Mouse (Mus musculus) heart, postnatal 14 days (tissue): ENCODE results near the gene Caln1. TPM values are rescaled to one million over a fixed set of nuclear protein-coding genes. Genes with fewer than 3 reads are reported as not detected.
A peak's percentile ranks its signal among the peaks of the same experiment; 100 is the strongest.

Source experiments
- DNase-seq, 2 experiments: peaks; one replicate each; pipeline ENCODE4 v3.0.0; 2021 to 2022
- intact Hi-C: fragments of 180-260 bp; cut with DNase I; formaldehyde crosslinking; loops from one replicate; pipeline ENCODE4 v1.15.1; 2025
- total RNA-seq, 2 experiments: library from RNA; stranded (reverse); gene quantifications; 2 replicates each; pipeline ENCODE4 v1.2.3; 2021

Gene Caln1
- total RNA-seq, 2 experiments from 2014 or later = not detected

DNA sequence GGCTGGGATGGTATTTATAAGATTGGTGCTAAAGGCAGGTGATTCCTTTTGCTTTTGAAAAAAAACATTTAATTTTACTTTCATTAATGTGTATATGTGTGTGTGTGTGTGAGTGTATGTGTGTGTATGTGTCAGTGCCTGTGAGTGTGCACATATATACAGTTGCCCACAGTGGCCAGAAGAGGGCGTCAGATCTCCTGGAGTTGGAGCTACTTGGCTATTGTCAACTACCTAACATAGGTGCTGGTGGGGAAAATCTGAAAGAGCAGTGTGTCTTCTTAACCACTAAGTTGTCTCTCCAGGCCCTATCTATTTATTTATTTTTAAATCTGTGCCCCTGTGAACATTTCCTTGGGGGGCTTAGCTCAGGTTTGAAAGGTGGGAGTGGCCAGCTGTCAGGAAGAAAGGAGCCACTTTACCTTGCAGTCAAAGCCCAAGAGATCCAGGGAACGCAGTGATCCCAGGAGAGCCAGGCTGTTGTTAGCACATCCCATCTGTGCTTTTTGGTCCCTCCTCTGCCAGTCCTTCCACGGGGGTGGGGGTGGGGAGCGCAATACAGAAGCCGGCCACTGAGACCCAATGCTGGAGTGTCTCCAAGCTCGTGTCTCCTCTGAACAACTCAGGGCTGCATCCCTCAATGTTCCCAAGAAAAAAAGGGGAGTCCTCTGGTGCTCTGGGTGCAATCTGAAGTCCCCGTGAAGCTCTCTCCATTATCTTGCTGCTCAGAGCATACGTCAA is 24.5 kb downstream of the Caln1 start:
- no peak for DNase-seq
- intact Hi-C loops = no loop called here

DNA sequence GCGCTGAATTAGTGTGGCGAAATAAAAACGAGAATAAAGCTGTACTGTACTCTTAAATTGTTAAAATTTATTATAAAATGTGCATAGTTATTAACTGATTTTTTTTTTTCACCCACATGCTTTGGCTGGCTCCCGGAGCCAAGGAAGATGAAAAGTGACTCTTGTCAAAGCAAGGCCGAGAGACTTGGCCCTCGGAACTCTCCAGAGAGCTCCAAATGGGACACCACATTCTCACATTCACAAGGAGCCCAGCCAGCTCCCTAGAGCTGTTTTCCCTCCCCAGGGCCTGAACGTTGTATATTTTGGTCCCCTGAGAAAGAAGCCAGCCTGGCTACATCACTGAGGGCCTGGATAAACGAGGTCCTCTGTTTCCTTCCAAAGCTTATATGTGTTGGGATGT is 25.1 kb downstream of the Caln1 start:
- intact Hi-C loops = no loop called here
- DNase-seq = no peak

DNA sequence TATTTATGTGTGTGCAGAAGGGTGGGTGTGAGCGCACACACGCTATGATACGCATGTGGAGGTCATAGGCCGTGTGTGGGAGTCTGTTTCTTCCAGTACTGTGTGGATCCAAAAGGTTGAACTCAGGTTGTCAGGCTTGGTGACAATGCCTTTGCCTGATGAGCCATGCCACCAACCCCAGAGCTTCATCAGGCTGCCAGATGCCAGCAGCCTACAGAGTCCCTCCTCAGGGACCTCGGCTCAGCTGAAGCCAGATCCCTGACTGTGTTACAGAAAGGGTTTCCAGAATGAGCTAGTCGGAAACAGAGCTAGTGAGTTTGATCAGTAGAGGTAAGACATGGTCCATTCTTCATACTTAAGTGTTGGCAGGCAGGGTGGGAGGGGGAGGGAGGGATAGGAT is 25.9 kb downstream of the Caln1 start:
- intact Hi-C loops = no loop called here
- DNase-seq = no peak

DNA sequence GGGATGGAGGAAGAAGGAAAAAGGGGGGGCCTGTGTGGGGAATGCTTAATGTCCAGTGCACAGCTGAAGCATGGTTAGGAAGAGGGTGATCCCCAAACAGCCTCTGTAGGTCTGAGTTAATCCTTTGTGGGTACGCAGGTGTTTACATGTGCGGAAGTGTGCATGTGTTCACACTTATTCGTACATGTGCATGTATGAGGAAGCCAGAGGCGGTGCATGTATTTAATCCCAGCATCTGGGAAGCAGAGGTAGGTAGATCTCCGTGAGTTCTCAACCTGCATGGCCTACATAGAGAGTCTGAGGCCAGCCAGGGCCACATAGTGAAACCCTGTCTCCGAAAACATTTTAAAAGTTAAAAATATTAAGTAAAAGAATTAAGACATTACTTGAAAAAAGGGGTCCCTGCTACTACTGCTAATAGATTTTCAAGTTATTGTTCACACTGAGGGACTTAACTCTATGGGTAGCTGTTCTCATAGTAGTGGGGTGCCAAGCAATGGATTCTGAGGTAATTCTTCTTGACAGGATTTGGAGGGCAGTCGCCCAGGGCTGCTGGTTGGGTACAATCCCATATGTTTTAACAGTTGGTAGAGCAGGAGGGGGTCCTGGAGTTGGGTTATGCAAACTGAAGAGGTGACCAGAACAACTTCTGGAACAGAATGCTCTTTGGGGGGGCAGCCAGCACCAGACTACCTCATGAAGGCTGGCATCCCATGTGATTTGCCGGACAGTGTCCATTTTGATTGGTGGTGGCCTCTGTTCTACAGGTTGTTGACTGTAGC is 31.1 kb downstream of the Caln1 start:
- no peak for DNase-seq
- intact Hi-C loops = no loop called here

DNA sequence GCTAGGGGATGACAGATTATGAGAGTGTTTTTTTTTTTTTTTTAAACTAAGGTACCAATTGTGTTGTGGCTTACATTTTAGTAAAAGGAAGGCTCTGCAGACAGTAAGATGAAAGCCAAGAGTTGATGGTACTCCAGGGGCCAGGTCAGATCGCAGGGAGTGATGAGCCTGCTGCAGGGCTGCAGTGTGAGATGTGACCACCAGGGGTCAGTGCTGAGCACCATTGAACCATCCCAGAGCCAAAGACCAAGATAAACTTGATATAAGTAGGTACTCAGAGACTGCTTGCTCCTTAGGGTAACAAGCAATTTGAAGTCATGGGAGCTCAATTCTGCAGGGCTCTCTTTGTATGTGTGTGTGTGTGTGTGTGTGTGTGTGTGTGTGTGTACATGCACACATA is 35.9 kb downstream of the Caln1 start:
- DNase-seq = peak; percentile 18 to 42
- intact Hi-C loops = loop anchor here (1.0 kb wide), 1 partner anchor 448 kb away; no protein-coding TSS in a partner anchor

DNA sequence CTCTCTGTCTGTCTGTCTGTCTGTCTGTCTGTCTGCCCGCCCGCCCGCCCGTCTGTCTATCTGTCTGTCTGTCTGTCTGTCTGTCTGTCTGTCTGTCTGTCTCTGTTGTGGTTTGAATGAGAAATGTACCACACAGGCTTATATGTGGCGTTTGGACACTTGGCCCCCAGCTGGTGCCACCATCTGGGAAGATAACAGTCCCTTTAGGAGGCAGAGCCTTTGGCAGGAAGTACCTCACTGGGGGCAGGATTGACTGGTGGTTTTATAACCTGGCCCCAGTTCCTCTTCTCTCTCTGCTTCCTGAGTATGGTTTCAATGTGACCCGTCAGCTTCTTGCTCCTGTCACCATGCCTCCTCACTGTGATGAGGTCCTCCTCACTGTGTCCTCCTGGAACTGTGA is 40.5 kb downstream of the Caln1 start:
- DNase-seq = no peak
- intact Hi-C loops = no loop called here

DNA sequence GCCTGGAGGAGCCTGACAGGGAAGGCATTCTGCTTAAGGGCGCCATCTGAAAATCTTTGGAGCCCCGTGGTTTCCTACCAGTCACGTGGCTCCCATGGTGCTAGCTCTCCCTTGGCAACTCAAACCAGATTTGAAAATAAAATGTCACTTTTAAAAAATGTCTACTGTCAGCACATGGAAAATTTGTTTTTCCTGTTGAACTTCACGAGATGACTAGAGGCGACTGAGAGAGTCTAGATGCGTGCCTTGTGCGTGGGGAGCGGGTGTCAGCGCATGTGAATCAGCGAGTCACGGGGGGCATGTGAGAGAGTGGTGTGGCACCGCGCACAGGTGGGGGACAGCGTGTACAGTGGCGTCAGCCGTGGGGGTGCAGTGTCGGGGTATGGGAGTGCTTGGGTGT is 42.3 kb downstream of the Caln1 start:
- DNase-seq = no peak
- intact Hi-C loops = no loop called here

DNA sequence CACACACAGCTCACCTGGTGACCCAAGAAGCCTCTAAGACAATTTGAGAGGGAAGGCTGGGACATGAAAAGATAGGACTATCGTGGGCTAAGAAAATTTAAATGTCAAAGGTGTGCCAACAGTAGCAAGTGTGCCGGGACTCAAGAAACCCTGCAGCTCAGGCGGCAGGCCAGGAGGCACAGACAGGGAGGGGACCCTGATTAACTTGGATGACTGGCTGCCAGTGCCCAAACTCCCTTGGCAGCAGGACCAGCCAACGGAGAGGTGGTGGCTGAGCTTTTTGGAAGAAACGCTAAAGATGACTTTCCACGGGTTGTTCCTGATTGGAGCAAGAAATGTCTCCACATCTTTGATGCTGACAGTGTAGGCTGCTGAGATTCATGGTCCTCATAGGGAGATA is 78.2 kb downstream of the Caln1 start:
- intact Hi-C loops = no loop called here
- no peak for DNase-seq

DNA sequence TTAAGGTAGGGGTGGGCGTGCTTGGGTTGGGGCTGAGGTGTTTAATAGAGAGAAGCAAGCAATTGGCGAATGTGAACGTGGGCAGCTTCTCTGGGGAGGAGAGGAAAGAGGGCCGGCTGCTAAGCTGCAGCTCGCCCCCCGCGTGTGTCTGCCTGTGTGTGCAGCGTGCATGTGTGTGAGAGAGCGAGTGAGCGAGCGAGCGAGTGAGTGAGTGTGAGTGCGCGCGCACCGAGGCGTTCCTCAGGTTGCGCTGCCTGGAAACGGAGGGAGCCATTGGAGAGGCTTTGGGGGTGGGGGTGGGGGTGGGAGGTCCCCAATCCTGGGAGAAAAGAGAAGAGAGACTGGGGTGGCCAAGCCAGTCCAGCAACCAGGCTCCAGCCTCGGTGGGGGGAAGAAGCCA is 79.2 kb downstream of the Caln1 start:
- no peak for DNase-seq
- intact Hi-C loops = no loop called here

DNA sequence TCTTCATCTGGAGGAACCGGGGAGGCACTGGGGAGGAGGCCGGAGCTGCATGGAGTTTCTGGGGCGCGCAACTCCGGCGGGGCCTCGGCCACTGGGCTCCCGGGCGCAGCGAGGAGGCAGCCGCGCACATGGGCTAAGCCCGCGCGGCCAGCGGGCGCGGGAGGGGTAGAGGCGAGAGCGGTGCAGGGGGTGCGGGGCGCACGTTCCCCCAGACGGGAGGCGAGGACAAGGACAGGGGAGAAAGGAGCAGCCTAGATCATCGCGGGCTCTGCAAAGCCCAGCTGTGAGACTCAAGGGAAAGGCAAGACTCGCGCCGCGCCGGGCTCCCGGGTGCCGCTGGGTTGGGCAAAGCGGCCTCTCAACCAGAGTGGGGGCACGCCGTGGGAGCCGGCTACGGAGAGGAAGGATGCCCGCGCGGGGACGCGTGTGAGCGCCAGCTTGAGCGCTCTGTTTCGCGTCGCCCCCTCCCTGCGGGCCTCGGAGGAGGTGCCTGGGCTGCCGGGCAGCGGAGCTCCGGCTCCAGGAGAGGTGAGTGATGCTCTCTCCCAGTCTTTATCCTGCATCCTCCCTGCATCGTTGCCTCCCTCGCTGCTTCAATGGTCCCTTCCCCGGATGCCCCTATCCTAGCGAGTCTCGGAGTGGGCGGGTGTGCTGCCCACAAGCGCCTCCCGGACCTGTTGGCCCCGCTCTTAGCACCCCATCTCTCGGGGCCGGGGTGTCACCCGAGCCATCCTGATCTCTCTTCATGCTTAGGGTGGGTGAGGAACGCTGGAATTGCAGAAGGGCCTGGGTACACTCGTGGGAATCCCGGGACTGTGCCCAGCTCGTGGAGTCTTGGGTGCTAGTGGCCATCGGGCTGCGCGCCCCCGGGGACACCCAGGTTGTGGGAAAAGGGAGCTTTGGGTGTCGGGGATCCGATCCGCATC is 79.9 kb downstream of the Caln1 start:
- intact Hi-C loops = no loop called here
- DNase-seq = no peak

DNA sequence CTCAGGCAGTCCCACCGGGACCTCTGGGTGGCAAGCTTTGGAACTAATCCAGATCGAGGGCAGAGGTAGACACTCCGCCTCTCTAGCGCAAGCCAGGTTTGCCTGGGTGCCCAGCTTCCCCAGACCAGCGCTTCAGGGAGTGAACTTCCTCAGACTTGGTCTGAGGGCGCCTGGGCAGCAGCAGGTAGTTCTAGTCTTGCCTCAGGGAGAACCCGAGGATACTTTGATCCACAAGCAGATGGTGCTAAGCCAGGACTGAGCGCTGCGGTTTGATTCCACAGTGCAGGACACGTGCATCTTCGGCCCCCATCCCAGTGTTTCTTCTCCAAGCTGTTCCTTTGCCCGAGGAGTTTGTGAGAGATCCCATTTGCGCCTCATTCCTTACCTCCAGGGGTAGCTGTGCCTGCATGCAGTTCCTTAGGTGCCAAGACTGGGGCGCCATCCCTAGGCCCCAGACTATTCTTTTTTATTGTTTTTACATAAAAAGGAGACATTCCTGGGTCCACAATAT is 80.8 kb downstream of the Caln1 start:
- intact Hi-C loops = no loop called here
- DNase-seq = no peak

DNA sequence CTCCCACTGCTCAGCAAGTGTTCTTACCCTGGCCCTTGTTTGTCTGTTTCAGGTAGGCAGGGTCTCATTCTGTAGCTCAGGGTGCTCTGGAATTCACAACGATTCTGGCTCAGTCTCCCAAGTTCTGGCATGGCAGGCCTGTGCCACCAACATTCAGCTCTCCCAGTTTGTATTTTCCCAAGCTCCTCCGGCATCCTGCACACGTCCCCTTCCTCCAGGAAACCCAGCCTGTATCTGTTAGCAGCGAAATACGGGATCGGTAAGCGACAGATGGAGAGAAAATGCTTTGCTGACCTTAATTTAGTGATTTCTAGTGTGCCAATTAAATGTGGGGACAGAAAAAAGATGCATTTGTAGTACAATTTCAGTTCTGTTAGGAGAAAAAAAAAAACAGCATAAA is 88.8 kb downstream of the Caln1 start:
- intact Hi-C loops = no loop called here
- no peak for DNase-seq

DNA sequence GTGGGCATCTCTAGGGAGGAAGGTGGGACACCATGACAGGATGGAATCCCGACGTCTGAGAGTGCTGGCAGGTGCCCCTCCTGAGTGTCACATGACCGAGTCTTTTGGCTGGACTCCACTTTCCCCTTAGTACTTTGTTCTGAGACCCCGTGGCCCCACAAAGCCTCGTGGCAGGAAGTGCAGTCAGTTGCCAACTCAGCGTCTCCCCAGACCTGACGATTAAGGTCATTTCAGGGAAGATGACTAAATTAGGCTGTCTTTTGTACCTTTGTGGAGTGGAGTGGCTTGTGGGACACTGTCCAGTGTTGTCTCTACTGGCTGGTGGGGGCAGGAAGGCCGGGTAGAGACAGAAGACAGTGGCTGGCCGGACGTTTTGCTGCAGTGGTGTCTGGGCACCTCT is 103.0 kb downstream of the Caln1 start:
- DNase-seq = no peak
- intact Hi-C loops = no loop called here

DNA sequence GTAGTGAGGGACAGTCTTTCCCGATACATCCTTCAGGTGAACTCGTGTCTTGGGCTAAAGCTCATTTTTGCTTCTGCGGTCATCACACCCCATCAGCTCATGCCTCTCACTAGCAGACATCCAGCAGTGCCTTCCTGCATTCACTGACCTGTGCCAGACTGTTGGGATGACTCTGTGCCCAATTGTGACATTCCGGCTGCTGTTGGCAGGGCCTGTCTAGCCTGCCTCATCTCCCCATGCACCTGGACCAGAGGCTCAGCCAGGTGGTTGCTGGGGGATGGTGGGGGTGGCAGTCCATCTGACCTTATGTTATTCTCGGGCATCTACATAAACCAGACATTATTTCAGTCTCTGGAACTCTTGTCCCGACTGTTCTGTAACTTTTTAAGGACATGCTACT is 105.6 kb downstream of the Caln1 start:
- no peak for DNase-seq
- intact Hi-C loops = no loop called here

DNA sequence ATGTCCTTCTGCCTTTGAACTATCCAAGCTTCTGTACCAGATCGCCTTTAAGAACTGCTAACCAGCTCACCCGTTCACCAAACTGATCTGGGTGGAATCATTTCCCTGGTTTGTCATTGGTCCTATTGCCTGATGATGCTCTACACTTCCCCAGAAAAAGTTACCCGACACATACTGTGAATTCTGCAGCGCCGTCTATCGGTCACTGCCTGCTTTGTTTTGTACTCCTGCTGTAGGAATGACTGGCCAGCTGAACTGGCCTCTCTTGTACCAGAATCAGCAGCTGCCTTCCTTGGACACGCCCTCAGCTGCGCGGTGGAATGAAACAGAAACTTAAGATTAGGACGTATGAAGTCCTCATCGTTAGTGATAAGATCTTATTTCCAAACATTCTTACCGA is 107.5 kb downstream of the Caln1 start:
- DNase-seq = peak in 1 of 2 experiments; percentile 2
- intact Hi-C loops = no loop called here

DNA sequence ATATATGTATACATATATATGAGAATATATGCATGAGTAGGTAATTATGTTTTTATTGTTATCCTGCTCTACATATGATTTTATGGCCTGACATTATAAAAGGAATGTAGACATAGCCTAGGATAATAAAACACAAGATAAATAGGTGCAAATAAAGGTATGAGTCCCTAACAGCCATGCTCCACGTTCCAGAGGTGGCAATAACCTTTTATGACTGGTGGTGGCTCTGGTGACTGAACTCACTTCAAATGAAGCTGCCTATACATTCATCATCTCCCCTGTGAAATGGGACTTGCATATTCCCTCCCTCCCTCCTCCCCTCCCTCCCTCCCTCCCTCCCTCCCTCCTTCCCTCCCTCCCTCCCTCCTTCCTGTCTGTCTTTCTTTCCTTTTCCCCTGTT is 111.0 kb downstream of the Caln1 start:
- no peak for DNase-seq
- intact Hi-C loops = no loop called here

DNA sequence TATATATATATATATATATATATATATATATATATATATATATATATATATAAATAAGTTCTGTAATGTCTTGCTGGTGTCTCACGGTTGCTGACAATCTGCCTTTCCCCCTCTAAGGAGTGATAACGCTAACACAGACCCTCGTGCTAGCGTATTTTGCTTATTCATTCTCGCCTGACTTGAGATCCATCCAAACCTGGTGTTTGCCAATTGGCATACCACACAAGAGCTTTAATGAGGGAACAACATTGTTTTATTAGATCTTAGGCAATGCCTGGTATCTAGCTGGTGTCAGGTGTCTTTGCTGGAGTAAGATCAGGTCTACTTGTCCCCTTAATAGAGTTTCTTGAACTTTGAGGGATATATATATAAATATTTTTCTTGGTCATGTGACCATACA is 122.2 kb downstream of the Caln1 start:
- intact Hi-C loops = no loop called here
- DNase-seq = no peak

DNA sequence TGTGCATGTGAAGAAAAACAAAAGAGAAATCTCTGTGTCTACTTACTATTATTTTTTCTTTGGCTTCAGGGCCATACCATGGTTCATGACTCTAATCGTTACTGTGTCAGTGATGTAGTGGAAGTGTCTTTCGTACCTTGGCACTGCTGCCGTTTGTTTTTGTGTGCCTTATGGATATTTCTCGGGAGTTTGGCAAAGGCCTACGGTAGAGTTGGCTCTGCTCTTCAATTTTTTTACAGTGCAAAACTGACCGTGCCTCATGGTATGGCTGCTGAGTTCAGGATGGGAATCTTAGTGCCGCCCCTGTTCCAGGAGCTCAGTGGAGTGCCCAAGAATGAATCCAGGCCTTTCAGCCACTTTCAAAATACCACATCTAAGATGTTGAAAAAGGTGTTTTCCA is 123.0 kb downstream of the Caln1 start:
- intact Hi-C loops = no loop called here
- no peak for DNase-seq

DNA sequence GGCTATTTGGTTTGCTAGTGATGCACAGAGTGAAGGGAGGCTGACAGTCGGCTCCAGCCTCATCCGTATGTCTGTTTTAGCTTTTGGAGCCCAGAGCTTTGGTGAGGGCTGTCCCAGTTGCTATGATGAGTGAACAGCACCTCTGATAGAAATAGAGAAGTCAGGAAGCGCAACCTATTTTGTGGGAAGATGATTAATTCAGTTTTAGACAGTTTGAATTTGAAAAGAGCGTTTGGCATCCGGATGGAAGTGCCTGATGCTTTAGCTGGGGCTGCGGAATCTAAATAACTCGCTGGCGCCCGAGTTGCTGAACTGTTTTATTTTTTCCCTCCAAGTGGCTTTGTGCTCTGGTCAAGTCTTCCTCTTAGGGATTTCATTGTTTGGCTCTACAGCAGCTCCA is 133.3 kb downstream of the Caln1 start:
- intact Hi-C loops = no loop called here
- no peak for DNase-seq

DNA sequence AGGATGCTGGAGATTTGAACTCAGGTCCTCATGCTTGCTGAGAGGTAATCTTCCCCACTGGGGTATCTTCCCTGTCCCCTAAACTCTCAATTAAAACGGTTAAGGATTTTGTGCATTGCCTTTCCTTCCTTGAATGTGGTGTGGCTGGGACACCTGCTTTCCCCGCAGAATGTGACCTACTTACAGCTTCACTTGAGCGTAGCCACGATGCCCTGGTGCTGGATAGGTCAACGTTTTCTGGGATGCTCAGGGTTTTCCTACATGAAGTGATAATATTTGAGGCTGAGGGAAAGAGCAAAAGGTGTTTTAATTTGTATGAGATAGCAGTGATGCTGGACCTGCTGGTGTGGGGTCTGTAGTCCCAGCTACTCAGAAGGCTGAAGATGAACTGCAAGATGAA is 135.6 kb downstream of the Caln1 start:
- intact Hi-C loops = no loop called here
- DNase-seq = no peak

DNA sequence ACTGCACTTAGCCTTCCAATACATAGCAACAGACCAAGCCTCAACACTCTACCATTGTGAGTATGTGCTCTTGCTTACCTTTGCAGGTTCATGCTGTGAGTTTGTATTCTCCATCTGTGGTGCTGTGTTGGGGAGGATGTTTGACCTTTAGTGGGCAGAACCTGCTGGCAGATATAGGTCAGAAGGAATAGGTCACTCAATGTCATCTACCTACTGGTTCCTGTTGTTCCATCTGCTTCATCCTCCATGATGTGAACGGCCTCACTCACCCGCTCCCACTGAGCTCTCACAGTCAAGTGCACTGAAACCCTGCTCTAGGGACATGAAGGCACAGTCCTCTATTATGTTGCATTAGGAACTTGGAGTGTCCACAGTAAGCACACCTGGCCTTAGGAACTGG is 141.3 kb downstream of the Caln1 start:
- intact Hi-C loops = no loop called here
- no peak for DNase-seq
